Mouse (Mus musculus) thymus, adult 2 months (tissue): ENCODE measurements around the gene Myo1c.

ENCODE experiments used
- CTCF ChIP-seq: fragments of 200-500 bp; IDR thresholded peaks from 2 replicates; pipeline ENCODE4 v1.5.1; 2012; ENCODE audit warnings: mild to moderate bottlenecking, control low read depth, low read length, moderate library complexity, borderline replicate concordance; ENCODE audit not compliant: control insufficient read depth, poor library complexity, insufficient read depth; ENCODE audit errors: extremely low read depth
- POLR2A ChIP-seq: fragments of 200-500 bp; IDR thresholded peaks from 2 replicates; pipeline ENCODE4 v1.6.1; 2012; ENCODE audit warnings: mild to moderate bottlenecking, low read length, control low read depth, moderate library complexity; ENCODE audit not compliant: control insufficient read depth, poor library complexity, insufficient read depth; ENCODE audit errors: extremely low read depth

DNA sequence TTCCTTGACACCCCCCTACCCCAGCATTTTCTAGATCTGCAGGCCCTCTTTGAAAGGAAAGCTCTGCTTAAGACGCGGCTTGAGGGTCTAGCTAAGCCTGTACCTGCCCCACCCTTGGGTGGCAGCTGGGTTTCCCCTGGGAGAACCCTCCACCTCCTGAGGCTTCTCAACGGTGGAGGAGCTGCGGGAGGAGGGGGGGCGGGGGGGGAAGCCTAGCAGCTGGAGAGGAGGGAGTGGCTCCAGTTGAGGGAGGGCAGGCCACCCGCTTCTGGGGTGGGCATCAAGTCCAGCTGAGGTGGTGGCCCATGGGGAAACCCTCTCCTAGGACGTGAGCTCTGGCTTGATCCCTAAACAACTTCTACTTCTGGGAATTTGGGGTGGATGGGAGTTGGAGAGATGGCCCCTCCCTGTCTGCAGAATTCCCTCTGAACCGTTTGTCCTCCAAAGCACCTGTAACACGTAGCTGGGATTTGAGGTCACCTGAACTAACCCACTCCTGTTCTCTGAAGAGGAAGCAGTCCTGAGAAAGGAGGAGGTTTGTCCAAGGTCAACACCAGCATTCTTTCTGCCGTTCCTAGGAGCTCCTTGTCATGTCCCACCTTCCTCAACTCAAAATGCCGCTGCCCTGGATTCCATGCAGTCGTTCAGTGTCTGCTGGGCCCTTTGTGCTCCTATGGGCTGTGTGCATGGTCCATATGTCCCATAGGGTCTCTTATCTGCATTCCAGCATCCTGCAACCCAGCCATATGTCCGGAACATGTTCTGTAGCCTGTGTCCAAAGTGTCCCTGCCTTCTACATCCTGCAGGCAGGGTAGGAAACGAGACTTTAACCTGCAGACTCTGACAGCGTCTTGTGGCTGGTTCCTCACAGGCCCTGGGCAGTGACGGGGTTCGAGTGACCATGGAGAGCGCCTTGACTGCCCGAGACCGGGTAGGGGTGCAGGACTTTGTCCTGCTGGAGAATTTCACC, 6.6 kb downstream of the Myo1c start:
- TF ChIP-seq CTCF (no peak), POLR2A (no peak)
